Mouse (Mus musculus): ENCODE data around the gene Ankdd1a. TPM values are rescaled to one million over a fixed set of nuclear protein-coding genes. Genes with fewer than 3 reads are reported as not detected.

Ankdd1a gene
- polyA plus RNA-seq, 1 experiment from 2014 or later = not detected

DNA sequence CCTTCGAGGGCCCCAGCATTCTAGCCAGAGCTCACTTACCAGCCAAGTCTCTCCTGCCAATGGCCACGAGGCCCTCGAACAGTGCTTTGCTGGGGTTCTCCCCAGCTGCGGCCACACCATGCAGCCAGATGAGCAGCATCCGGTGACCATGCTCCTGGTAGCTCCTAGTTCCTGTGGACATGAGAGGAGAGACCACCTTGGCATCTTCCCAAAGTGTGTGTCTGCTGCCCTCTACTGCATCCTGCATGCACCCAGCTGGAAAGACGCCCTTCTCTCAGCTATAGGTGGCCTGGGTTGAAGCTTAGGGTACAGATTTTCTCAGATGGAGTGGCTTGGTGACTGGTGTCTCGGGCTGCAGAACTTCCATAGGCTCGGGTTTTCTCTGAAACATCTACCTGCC, 17.8 kb downstream of the Ankdd1a start:
- no peak for ATAC-seq
- 58% methylated on average over 8 of the region's 8 CpGs for WGBS
- H3K9me3 ChIP-seq (replicated peaks; ENCODE audit: control insufficient read depth, low read length) = no peaks in the 10 kb centered on the region

DNA sequence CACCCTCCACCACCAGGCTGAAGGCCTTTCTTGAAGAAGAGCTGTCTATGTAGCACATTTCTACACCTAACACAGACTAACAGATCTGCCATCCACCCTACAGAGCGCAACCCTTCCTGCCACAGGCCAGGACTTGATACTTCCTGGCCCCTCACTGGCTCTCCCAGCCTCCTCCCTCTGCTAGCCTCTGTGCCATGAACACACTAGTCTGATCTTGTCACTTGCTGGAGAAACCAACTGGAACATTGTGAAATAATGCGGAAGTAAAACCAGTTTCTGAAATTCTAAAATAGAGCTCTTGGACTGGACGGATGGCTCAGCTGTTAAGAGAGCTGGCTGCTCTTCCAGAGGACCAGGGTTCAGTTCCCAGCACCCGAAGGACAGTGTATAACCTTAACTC, 27.1 kb downstream of the Ankdd1a start:
- Histone ChIP-seq H3K4me2 (ENCODE audit: low read length) (no peak overlapping the region), H3K36me3 (ENCODE audit: control insufficient read depth, insufficient read depth, low read length) (peaks cover 6% of the 10 kb centered on the region), H3K27ac (ENCODE audit: low read depth, low read length) (no peak overlapping the region), H3K9me3 (replicated peaks; ENCODE audit: control insufficient read depth, low read length) (no peaks in the 10 kb centered on the region), H3K4me3 (ENCODE audit: low read depth, low read length) (no peak overlapping the region), H3K4me1 (ENCODE audit: control insufficient read depth, insufficient read depth, low read length) (no peaks in the 10 kb centered on the region), H3K27me3 (replicated peaks; ENCODE audit: control insufficient read depth, insufficient read depth, low read length) (no peaks in the 10 kb centered on the region), H3K9ac (ENCODE audit: low read length) (no peak overlapping the region)
- WGBS = 94% methylated on average over 4 of the region's 4 CpGs
- ATAC-seq (no peak), DNase-seq (ENCODE audit: low spot score) (no peak)

More for the DNA sequence above, 17.8 kb downstream of the Ankdd1a start:
- peak; percentile 52 for DNase-seq (ENCODE audit: low spot score)
- no peak overlapping the region for H3K27ac ChIP-seq (ENCODE audit: low read depth, low read length)
- no peaks in the 10 kb centered on the region for H3K4me1 ChIP-seq (ENCODE audit: control insufficient read depth, insufficient read depth, low read length)
- no peaks in the 10 kb centered on the region for H3K27me3 ChIP-seq (replicated peaks; ENCODE audit: control insufficient read depth, insufficient read depth, low read length)
- H3K4me3 ChIP-seq (ENCODE audit: low read depth, low read length) = no peak overlapping the region
- no peaks in the 10 kb centered on the region for H3K36me3 ChIP-seq (ENCODE audit: control insufficient read depth, insufficient read depth, low read length)
- no peak overlapping the region for H3K4me2 ChIP-seq (ENCODE audit: low read length)
- H3K9ac ChIP-seq (ENCODE audit: low read length) = no peak overlapping the region

GRCm38 (mm10) chr9:65492351-65492750, 27.6 kb downstream of the Ankdd1a start:
- Histone ChIP-seq H3K9ac (ENCODE audit: low read length) (no peak overlapping the region), H3K27me3 (replicated peaks; ENCODE audit: control insufficient read depth, insufficient read depth, low read length) (no peaks in the 10 kb centered on the region), H3K4me1 (ENCODE audit: control insufficient read depth, insufficient read depth, low read length) (no peaks in the 10 kb centered on the region), H3K36me3 (ENCODE audit: control insufficient read depth, insufficient read depth, low read length) (peaks cover 11% of the 10 kb centered on the region), H3K9me3 (replicated peaks; ENCODE audit: control insufficient read depth, low read length) (no peaks in the 10 kb centered on the region), H3K27ac (ENCODE audit: low read depth, low read length) (no peak overlapping the region), H3K4me3 (ENCODE audit: low read depth, low read length) (no peak overlapping the region), H3K4me2 (ENCODE audit: low read length) (no peak overlapping the region)
- DNase-seq (ENCODE audit: low spot score) (no peak), ATAC-seq (no peak)
- WGBS = 96% methylated on average over 2 of the region's 2 CpGs

- Histone ChIP-seq H3K4me3 (ENCODE audit: low read depth, low read length) (no peak overlapping the region), H3K27me3 (replicated peaks; ENCODE audit: control insufficient read depth, insufficient read depth, low read length) (no peaks in the 10 kb centered on the region), H3K9me3 (replicated peaks; ENCODE audit: control insufficient read depth, low read length) (no peaks in the 10 kb centered on the region), H3K9ac (ENCODE audit: low read length) (no peak overlapping the region), H3K36me3 (ENCODE audit: control insufficient read depth, insufficient read depth, low read length) (peaks cover 20% of the 10 kb centered on the region), H3K4me1 (ENCODE audit: control insufficient read depth, insufficient read depth, low read length) (no peaks in the 10 kb centered on the region), H3K4me2 (ENCODE audit: low read length) (no peak overlapping the region), H3K27ac (ENCODE audit: low read depth, low read length) (no peak overlapping the region)
- no peak for DNase-seq (ENCODE audit: low spot score)
- 97% methylated on average over 3 of the region's 3 CpGs for WGBS
- ATAC-seq = no peak
Observed at GRCm38 (mm10) chr9:65491476-65491875, 28.5 kb downstream of the Ankdd1a start.

DNA sequence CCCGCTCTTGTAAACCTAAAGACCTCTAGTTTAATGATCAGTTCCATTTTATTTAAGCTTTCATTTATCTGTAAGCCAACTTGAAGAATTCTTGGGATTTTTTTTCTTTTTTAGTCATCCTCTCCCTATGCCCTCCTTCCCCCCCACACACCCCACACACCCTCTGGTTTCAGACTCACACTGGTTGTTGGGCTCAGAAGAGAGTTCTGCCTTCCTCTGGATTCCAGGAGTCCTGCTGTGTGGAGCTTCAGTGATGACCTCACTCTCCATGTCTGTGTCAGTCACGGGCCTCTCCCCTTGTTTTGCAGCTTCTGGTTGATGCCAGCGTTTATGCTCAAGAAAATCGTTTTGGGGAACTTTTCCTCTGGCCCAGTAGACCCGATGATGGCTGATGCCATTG, 39.9 kb downstream of the Ankdd1a start:
- Histone ChIP-seq H3K4me1 (ENCODE audit: control insufficient read depth, insufficient read depth, low read length) (no peaks in the 10 kb centered on the region), H3K4me2 (ENCODE audit: low read length) (no peak overlapping the region), H3K9ac (ENCODE audit: low read length) (no peak overlapping the region), H3K9me3 (replicated peaks; ENCODE audit: control insufficient read depth, low read length) (no peaks in the 10 kb centered on the region), H3K4me3 (ENCODE audit: low read depth, low read length) (no peak overlapping the region), H3K27ac (ENCODE audit: low read depth, low read length) (no peak overlapping the region), H3K27me3 (replicated peaks; ENCODE audit: control insufficient read depth, insufficient read depth, low read length) (no peaks in the 10 kb centered on the region), H3K36me3 (ENCODE audit: control insufficient read depth, insufficient read depth, low read length) (peaks cover 82% of the 10 kb centered on the region)
- WGBS = 87% methylated on average over 5 of the region's 5 CpGs
- DNase-seq (ENCODE audit: low spot score) = no peak
- no peak for ATAC-seq

DNA sequence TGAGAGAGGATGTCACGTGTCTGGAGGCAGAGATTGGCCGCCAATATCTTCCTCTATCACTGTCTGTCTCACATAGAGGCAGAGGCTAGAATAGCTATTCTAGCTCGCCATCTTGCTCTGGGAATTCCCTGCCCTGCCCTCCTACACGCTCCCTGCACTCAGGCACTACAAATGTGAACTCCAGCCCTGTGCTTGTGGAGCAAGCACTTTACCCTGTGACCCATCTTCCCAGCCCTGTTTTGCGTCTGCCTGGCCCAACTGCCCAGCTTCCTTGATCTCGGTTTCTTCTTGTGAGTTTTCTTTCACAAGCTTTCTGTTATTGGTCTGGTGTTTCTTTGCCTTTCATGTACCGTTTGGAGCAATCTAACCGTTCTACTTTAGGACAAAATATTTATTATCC, 40.8 kb downstream of the Ankdd1a start:
- ATAC-seq = no peak
- Histone ChIP-seq H3K27me3 (replicated peaks; ENCODE audit: control insufficient read depth, insufficient read depth, low read length) (no peaks in the 10 kb centered on the region), H3K27ac (ENCODE audit: low read depth, low read length) (no peak overlapping the region), H3K4me3 (ENCODE audit: low read depth, low read length) (no peak overlapping the region), H3K4me2 (ENCODE audit: low read length) (no peak overlapping the region), H3K36me3 (ENCODE audit: control insufficient read depth, insufficient read depth, low read length) (peaks cover 82% of the 10 kb centered on the region), H3K4me1 (ENCODE audit: control insufficient read depth, insufficient read depth, low read length) (no peaks in the 10 kb centered on the region), H3K9me3 (replicated peaks; ENCODE audit: control insufficient read depth, low read length) (no peaks in the 10 kb centered on the region), H3K9ac (ENCODE audit: low read length) (no peak overlapping the region)
- DNase-seq (ENCODE audit: low spot score) = no peak
- 86% methylated on average over 8 of the region's 8 CpGs for WGBS

DNA sequence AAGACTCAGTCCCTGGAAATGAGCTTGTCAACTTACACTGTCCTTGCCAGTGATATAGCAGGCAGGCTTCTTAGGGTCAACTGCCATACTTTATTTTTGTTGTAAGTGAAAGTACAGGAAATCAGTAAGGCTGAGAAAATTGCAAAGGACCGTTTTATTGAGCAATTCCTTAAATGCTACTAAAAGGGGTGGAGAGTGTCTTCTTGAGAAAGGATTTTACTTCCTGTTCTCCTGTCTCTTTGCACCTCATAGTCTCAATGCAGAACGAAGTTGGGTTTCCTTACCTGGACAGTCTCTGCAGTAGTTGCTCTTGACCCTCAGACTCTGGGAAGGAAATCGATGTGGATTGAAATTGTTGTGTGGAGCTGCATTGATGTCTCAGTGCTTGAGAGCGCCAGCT, 47.2 kb downstream of the Ankdd1a start:
- 83% methylated on average over 4 of the region's 4 CpGs for WGBS
- peaks cover 80% of the 10 kb centered on the region for H3K36me3 ChIP-seq (ENCODE audit: control insufficient read depth, insufficient read depth, low read length)

GRCm38 (mm10) chr9:65467686-65468085, 52.3 kb downstream of the Ankdd1a start:
- Histone ChIP-seq H3K9me3 (replicated peaks; ENCODE audit: control insufficient read depth, low read length) (no peaks in the 10 kb centered on the region), H3K9ac (ENCODE audit: low read length) (no peak overlapping the region), H3K4me1 (ENCODE audit: control insufficient read depth, insufficient read depth, low read length) (peaks cover under 1% of the 10 kb centered on the region; the same call in 1 of the 2 replicates), H3K4me3 (ENCODE audit: low read depth, low read length) (no peak overlapping the region), H3K27me3 (replicated peaks; ENCODE audit: control insufficient read depth, insufficient read depth, low read length) (no peaks in the 10 kb centered on the region), H3K27ac (ENCODE audit: low read depth, low read length) (no peak overlapping the region), H3K36me3 (ENCODE audit: control insufficient read depth, insufficient read depth, low read length) (peaks cover 66% of the 10 kb centered on the region), H3K4me2 (ENCODE audit: low read length) (no peak overlapping the region)
- DNase-seq (ENCODE audit: low spot score) (no peak), ATAC-seq (no peak)
- 79% methylated on average over 11 of the region's 11 CpGs for WGBS

More for the DNA sequence above, 47.2 kb downstream of the Ankdd1a start:
- Histone ChIP-seq H3K9ac (ENCODE audit: low read length) (no peak overlapping the region), H3K4me3 (ENCODE audit: low read depth, low read length) (no peak overlapping the region), H3K27ac (ENCODE audit: low read depth, low read length) (no peak overlapping the region), H3K27me3 (replicated peaks; ENCODE audit: control insufficient read depth, insufficient read depth, low read length) (no peaks in the 10 kb centered on the region), H3K4me1 (ENCODE audit: control insufficient read depth, insufficient read depth, low read length) (no peaks in the 10 kb centered on the region), H3K9me3 (replicated peaks; ENCODE audit: control insufficient read depth, low read length) (no peaks in the 10 kb centered on the region), H3K4me2 (ENCODE audit: low read length) (no peak overlapping the region)
- ATAC-seq = no peak
- no peak for DNase-seq (ENCODE audit: low spot score)

DNA sequence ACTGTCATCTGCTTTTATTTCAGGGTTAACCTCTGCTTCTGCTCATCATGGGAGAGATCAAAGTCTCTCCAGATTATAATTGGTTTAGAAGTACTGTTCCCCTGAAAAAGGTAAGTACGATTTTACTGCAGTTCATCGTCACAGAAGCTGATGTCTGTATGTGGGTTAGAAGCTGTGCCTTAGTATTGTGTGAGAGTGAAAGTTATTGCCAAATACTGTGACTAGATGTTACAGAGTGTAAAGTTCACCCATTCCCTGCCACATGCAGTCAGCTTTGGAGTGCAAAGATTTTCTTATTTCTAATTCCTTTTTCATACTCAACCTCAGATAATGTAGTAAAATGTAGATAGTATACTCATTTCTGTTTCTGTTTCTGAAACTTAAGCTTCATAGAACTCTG, 54.8 kb downstream of the Ankdd1a start:
- Histone ChIP-seq H3K9me3 (replicated peaks; ENCODE audit: control insufficient read depth, low read length) (no peaks in the 10 kb centered on the region), H3K4me2 (ENCODE audit: low read length) (no peak overlapping the region), H3K4me3 (ENCODE audit: low read depth, low read length) (no peak overlapping the region), H3K36me3 (ENCODE audit: control insufficient read depth, insufficient read depth, low read length) (peaks cover 46% of the 10 kb centered on the region), H3K27ac (ENCODE audit: low read depth, low read length) (no peak overlapping the region), H3K9ac (ENCODE audit: low read length) (no peak overlapping the region), H3K4me1 (ENCODE audit: control insufficient read depth, insufficient read depth, low read length) (peaks cover 15% of the 10 kb centered on the region), H3K27me3 (replicated peaks; ENCODE audit: control insufficient read depth, insufficient read depth, low read length) (no peaks in the 10 kb centered on the region)
- ATAC-seq (no peak), DNase-seq (ENCODE audit: low spot score) (no peak)
- WGBS = 96% methylated on average over 2 of the region's 2 CpGs
